Mouse (Mus musculus) liver, adult (tissue): ENCODE results near the gene Mbnl3.

Source experiments
- GATA4 ChIP-seq: IDR thresholded peaks from 2 replicates; pipeline ENCODE4 v1.6.1; 2014; ENCODE audit warnings: mild to moderate bottlenecking, low read length; ENCODE audit not compliant: insufficient replicate concordance

Mbnl3 gene

DNA sequence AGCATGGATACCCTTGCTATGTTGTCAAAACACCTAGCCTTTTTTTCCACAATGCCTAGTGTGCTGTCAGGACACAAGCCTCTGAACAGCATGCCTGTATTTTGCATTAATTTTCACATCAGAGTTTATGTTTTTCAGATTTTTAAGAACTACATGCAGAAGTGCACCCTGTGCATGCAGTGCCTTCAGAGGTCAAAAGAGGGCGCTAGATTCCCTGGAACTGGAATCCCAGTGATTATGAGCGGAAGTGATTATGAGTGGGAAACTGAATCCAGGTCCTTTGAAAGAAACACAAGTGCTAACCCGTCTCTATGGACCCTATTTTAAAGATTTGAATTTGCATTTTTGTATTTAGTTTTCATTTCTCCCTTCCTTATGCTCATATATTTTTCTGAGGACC, 129.6 kb downstream of the Mbnl3 start:
- no peak for TF ChIP-seq GATA4
